Mouse (Mus musculus): Measurements from ENCODE around the gene Isg20l2.

Isg20l2 gene

DNA sequence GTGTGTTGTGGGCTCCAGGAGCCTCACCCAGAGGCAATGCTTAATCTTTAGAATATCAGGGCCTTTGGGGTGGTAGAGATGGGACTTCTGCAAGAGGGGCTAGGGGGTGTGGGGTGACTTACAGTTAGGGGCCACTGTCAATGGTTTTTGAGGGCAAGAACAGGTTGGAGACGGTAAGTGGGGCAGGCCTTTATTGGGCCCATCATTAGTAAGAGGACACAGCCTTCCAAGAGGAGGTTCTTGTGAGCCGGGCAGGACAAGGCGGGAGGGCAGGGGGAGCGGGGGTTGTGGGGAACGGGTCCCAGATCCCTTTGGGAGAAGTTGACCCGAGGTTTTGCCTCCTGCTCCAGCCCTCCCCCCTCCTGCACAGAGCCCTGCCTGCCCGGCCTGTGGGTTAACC, 16.6 kb upstream of the Isg20l2 start:
- DNase-seq = no peak

DNA sequence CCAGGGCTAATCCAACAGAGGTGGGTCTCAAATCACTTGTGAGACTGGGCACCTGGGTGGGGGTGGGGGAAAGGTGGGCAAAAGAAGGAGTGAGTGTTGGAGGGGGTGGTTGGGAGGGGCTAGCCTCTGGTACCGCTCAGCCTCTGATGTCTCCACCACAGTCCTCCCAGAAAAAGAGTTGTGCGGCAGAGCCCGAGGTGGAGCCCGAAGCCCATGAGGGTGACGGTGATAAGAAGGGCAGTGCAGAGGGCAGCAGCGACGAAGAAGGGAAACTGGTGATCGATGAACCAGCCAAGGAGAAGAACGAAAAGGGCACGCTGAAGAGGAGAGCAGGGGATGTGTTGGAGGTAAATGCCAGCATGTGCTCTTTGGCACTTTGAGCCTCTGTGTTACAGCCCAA, 16.2 kb upstream of the Isg20l2 start:
- DNase-seq = peak in 1 of 2 experiments; percentile 5

DNA sequence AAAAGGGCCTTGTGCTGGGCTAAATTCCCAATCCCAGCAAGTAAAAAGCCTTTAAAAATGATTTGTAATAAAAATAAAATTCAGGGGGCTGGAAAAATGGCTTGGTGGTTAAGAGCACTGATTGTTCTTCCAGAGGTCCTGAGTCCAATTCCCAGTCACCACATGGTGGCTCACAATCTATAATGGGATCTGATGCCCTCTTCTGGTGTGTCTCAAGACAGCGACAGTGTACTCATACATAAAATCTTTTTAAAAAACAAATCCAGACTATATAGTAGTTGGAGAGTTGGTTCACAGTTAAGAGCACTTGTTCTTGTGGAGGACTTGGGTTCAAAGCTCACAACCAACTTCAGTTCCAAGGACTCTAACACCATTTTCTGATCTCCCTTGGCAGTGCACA, 13.1 kb upstream of the Isg20l2 start:
- no peak for DNase-seq

DNA sequence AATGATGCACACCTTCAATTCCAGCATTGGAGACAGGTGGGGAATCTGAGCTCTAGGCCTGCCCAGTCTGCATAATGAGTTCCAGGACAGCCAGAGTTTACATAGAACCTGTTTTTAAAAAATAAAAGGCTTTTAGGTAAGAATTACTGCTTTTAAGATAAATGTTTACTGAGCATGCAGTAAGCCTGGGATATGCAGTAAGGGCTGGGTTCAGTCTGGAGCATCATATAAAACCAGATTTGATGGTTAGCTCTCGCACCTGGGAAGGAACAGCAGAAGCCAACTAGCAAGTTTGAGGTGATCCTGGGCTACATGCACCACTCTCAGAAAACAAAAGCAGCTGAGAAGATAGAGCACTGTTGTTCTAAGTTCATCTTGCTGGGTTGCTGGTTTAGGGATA, 11.6 kb upstream of the Isg20l2 start:
- peak in 1 of 2 experiments; percentile 2 for DNase-seq

DNA sequence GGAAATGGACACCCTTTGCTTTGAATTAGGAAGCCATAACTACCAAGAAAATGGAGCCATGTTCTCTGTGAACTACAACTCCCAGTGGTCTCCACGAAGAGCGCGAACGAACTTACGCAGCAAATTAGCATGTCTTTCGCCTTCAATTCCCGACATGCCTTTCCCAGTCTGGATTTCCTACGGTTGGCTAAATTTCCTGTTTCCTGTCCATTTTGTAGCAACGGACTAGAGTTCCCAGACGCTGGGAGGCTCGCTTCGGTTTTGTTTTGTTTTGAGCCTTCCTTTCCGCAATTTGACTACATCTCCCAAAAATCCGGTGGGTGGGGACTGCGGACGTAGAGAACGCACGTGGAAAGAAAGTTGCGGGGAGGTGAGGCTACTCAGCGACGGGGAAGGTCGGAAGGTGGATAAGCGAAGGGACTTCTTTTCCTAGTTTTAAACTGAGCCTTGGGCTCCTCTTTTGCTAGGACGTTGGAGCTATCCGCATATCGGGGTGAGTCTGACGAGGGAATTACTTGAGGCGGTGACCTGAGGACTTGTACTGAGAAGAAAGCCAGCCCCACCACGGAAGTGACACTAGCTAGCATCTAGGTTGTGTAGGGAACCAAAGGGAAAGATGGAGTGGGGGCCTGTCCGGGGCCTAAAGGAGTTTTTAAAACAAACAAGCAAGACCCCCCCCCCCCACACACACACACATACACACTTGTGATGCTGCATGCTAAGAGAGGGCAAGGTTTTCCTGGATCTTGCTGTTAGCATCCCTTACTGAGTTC, 10.6 kb upstream of the Isg20l2 start, which contains the start of gene Mrpl24:
Mrpl24 (plus strand) TSS at position 171 of the 773 bp plus-strand sequence.
- peak; percentile 78 to 88 for DNase-seq

DNA sequence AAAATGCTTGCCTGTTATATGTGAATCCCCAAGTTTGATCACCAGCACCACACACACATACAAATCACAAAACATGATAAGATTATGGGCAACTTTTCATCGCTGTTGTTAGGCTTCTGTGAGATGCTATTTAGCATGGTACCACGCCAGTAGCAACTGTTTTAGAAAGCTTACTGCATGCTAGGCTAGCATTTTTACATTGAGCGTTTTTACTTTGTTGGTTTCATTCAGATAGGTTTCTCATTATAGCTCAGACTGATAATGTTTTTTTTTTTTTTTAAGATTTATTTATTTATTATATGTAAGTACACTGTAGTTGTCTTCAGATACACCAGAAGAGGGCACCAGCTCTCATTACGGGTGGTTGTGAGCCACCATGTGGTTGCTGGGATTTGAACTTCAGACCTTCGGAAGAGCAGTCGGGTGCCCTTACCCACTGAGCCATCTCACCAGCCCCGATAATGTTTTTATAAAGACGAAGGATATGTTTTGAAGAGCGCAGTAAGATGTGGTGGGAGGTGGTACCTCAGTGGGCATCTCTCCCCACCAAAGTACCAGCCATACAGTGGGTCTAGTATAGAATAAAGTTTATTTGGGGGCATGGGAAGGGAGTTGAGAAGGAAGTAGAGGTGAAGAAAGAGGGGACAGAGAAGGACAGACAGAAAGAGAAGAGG, 9.7 kb upstream of the Isg20l2 start:
- no peak for DNase-seq

DNA sequence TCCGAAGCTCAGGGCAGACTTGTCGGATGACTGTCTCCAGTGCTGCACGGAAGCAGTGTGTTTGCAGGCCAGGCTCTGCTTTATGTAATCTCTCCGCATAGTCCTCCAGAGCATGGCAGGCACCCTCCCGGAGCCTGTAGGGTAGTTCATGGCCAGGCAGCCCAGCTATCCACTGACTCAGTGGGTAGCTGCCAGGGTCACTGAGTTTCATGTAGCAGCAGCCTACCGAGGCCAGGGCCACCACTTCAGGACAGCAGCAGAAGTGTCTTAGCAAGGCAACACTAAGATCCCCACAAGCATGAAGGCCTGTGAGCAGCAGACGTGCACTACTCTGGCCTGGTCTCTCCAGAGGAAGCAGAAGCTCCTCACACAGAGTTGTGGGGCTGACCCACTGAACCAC, 5.1 kb upstream of the Isg20l2 start:
- no peak for DNase-seq

DNA sequence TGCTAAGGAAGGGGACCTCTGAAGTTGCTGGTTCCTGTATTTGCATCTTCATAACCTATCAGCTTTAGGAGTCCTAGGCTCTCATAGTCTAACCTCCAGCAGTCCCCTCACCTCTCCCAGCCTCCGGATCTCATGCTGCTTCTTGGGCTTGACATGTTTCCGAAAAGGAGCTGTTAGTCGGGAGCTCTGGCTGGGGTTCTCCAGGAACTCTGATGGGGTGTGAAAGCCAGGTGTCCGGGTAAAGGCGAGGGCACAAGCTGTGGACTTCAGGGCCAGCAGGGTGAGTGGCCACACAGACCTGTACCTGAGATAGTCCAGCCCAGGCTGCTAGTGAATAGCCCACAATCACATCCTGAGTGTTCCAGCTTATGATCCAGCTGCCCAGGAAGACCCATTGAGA, 2.7 kb upstream of the Isg20l2 start:
- no peak for DNase-seq

DNA sequence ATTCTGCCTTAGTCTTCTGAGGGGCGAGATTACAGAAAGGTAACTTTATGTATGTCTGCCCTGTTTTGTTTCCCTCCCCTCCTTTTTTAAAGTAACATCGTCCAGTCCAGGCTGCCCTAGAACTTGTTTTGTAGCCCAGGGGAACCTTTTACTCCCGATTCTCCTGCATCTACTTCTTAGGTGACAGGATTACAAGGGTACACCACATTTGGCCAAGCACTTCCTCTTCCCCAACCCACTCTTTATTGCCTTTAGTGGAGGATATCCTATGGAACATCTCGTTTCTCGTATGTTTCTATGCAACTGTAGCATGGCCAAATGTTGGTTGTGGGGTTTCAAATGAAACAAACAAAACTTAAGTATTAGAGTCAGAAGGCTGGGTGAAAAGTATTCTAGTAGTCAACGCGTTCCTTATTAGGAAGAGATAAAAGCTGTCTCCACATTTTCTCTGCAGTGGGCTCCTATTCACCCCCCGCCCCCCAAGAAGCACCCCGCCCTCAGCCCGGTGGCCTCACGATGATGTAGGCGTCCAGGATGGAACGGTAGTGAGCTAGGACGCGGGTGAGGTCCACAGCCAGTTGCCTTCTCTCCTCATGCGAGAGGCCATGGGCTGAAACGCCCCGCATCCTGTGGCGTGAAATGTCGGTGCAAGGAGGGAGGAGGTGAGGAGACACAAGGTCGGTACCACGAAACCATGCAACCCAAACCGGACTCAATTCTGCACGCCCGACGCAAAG, 605 bp upstream of the Isg20l2 start:
- no peak for DNase-seq

DNA sequence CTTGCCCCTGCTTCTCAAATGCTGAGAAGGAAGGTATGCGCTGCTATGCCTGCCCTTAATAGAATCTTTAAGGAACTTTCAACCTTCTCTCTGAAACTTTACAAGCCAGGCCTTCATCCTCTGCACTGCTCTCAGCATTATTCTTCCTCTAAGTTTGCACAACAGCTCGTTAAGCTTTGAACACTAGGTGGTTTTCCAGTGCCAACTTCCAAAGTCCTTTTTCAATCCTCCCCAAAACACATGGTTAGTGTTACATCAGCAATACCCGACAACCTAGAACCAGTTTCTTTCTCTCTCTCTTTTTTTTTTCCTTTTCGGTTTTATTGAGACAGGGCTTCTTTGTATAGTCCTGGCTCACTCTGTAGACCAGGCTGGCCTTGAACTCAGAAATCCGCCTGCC, 3.9 kb downstream of the Isg20l2 start:
- no peak for DNase-seq

DNA sequence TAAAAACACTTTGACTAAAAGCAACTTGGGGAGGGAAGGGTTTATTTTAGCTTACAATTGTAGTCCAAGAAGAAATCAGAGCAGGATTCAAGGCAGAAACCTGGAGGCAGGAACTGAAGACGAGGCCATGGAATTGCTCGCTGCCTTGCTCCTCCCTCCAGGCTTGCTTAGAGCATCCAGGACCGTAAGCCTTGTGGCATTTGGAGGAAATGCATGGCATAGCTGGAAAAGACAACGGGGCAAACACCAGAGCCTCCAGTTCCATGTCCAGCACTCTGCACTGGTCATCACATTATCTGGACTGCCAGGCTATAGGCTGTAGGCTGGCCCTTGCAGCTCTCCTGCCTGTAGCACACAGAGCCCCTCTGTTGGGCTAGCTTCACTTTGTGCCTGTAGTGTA, 4.4 kb downstream of the Isg20l2 start:
- DNase-seq = no peak

DNA sequence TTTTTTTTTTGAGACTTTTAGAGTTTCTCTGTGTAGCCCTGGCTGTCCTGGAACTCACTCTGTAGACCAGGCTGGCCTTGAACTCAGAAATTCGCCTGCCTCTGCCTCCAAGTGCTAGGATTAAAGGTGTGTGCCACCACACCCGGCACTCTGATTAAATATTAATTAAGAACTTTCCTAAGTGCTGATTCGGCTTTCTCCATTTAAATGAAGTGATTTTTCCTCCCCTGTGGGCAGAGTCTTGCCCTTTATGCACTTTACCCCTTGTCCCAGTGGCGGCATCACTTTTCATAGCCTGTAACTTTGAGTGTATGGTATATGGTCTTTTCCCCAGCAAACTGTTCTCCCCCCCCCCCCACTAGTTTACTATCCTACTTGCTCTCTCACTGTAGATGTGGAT, 5.1 kb downstream of the Isg20l2 start:
- no peak for DNase-seq

DNA sequence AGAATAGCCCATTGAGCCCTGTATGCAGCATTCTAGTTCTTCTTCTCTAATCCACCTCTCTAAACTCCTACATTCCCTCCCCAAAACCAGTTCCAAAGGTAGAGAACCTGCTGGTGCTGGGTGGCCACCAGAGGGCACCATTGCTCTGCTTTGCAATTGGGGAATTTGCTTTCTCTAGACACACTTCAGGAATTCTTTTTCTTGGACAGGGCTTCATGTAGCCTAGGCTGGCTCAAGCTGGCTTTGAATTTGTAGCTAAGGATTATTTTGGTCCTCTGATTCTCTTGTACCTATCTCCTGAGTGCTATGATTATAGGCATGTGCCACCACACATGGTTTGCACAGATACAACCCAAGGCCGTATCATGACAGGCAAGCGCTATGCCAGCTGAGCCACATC, 5.7 kb downstream of the Isg20l2 start:
- peak; percentile 80 to 84 for DNase-seq

DNA sequence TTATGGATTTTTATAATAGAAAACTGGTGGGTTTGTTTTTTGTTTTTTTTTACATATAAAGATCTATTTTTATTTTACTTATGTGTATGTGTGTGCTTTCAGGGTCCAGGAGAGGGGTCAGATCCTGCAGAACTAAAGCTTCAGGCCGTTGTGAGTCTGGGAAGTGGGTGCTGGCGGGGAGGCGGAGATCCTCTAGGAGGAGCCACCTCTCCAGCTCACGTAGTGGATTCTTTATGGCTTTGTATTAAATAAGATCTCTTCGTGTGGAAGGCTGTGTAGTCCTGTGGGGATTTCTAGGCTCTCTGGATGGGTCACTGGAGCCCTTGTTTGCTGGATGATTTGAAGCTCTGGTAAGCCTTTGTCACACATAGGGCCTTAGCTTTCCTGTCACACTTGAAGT, 10.5 kb downstream of the Isg20l2 start:
- no peak for DNase-seq

DNA sequence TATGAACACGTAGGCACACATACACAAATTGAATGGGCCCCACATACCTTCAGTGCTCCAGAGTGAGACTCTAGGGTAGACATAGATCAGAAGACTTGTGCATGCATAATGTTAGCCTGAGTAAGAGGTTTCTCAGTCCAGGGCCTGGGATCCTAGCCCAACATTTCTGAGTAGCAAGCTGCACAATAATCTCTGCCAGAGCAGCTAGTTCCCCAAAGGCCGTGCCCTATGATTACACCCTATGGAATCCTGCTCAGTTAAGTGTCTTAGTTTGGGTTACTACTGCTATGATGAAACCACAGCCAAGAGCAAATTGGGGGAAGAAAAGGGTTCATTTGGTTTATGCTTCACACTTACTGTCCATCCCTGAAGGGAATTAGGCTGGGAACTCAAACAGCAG, 12.4 kb downstream of the Isg20l2 start:
- no peak for DNase-seq

DNA sequence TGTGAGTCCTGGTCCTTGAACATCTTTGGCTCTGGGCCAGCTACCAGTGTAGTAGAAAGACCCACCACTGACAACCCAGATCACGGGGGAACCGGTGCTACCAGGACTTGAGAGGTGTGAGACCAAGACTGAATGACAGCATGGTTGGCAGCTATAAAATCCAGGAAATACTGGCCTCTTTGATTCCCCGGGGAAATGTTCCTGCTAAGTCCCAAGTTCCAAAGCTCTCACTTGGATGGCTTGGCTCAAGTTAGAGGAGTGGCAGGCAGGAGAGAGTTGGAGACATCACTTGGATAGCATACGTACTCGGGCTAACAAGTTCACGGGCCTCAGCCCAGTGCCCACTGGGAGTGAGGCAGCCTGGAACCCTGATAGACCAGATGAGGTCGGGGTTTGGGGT, 13.5 kb downstream of the Isg20l2 start:
- DNase-seq = no peak

DNA sequence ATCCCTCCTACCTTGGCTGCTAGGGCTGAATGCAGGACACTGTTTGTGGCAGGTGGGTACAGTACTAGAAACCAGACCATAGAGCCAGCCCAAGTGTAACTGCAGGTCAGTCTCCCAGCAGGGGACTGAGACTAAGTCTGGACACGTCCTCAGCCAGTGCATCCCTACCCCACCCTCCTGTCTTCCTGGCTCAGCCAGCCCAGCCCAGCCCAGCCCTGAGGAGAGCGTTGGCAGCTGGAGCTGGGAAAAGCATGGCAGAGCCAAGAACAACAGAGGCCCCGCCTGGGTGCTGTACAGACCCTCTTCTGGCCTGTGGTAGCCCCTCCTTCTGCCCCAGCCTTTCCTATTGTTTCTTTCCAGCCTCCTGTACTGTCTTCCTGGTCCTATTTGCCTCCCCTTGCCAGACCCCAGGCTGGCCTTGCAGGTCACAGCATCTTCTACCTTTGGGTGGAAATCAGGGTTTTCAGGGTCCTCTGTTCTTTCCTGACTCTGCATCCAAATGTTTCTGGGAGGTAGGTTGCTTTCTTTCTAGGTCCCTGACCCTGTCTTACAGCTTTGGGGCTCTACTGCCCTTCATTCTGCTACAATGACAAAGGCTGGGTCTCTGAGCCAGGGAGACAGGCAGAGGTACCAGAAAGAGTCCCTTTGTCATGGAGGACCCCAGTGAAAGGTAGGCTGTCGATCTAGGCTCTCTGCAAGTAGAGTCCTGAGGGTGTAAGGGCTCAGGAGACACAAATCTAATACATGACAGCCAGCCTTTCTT, 14.9 kb downstream of the Isg20l2 start:
- DNase-seq = no peak

DNA sequence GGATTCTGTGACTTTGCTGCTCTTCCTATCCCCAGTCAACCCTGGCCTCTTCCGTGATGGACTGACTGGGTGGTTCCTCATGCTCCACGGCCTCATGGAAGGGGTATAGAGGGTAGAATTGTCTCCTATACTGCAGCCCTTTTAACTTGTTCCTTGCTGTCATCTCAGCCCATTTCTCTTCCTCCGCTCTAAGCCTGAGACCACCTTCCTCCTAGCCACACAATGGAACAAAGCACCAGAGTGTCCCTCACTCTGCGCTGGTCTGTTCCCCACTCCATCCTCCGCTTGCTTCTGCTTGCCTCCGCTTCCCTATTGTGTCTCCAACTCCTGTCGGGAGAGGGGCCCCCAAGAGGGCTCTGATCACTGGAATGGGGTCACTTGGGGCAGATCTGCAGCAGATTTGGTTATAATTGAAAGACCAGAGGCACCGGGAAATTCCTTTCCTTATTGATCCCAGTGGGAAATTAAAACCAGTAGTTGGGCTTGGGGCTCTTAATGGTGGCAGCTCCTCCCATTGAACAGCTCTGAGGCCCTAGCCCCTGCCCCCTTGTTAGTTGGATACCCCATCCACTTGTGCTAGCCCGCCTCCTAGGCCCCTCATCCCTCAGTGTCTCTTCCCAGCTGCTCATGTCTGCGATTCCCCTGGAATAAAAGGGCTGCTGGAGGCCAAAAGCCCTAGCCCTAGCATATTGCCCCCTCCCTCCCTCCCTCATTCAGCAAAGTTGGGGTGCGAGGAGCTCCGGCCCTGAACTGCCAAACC, 15.8 kb downstream of the Isg20l2 start:
- no peak for DNase-seq

DNA sequence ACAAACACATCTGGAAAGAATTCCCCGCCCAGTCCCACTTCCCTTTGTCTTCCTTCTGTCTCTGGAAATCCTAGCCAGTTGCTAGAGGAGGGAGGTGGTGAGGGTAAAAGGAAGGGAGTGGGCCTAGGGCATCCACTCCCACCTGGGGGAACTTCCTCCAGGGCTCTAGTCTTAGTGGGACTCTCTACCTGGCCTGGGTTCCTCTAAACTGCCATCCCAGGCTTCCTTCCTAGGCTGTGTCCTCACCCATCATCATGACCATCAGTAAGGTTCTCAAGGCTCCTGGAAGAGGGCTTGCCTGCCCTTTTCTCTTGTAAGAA, 16.4 kb downstream of the Isg20l2 start:
- DNase-seq = no peak

DNA sequence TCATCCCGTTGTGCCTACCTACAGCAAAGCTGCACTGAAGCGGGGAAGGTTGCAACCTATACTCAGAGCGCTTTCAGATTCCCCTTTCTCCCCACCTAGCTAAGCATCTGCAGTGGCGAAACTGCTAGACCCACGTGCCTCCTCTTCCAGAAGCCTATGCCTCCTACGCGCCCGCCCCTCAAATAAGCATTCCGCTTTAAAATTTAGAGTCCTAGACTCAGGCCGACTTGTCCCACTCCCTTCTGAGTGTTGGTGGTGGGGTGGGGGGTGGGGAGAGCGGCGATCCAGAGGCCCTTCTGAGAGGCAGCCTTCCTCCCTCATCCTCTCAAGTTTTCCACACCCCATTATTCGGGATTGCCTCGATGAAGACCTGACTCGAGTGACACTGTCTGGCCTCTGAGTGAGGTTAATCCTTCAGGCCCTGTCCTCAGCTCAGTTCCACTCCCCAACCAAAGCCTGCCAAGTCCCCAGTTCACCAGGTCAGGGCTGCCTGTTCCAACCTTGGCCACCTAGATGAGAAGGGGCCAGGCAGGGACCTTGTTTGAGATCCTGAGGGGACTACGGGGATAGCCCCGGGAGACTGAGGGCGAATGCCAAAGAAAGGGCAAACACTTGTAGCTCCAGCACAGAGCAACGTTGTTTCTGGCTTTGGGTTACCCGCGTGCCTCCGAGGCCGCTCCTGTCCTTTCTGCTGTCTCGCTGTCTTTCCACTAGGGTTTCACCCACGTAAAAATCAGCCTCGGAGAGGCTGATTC, 17.1 kb downstream of the Isg20l2 start:
- no peak for DNase-seq

DNA sequence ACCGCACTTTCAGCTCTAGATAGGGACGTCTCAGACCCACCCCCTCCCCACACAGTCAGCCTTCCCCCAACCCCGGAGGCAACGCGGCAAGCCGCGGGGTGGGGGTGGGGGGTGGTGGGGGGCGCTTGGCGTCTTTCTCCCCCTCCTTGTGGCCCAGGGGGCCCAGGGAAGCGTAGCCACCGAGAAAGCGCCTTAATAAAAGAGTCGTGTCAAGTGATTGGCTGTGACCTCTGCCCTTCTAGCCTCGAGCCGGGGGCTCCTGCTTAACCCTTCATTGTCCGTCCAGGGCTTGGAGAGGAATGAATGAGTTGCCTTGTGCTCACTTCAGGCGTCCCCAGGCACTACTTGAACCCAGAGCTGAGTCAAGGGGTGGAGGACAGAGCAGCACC, 17.7 kb downstream of the Isg20l2 start:
- no peak for DNase-seq
